Comparison of ENCODE assay signal across 8 mouse cellular contexts in the genomic region with DNA sequence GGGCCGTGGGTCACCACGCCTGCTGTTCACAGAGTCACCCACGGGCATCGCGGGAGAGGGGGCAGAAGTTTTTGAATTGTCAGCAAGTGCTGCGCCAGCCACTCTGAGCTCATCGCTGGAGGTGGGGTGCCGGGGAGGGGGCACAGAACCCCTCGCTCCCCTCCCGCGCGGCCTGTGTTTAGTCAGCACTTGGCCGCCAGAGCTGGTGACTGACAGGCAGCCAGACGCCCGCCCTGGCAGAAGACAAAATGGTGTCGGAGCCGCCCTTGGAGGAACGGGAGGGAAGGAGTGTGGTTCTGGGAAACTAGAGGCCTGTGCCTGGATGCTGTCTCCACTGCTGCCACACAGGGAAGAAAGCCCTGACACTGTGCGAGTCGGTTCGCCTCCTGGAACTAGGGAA. TPM values are rescaled to one million over a fixed set of nuclear protein-coding genes. Genes with fewer than 3 reads are reported as not detected.
DNase-seq lines count a peak whose midpoint lies in the region; ATAC-seq and TF ChIP-seq lines count a peak whose summit lies in the region.

No protein-coding gene starts in this region.

- H3K4me3 ChIP-seq in cerebellum, adult 2 months (replicated peaks; ENCODE audit: insufficient read depth, low read depth, low read length): no peak overlapping the region
- H3K4me3 ChIP-seq in hindbrain, embryonic 12.5 days: no peak overlapping the region

- H3K27ac ChIP-seq in cerebellum, adult 2 months (ENCODE audit: insufficient read depth, low read length): no peak overlapping the region
- H3K27ac ChIP-seq in hindbrain, embryonic 12.5 days: peak overlapping the region; percentile 48

- TF ChIP-seq CTCF in cerebellum, adult 2 months (IDR thresholded peaks at IDR 0.05; ENCODE audit: borderline replicate concordance, insufficient read depth, low read depth, low read length): no peak

- DNase-seq in cerebellum, adult 2 months: peak; percentile 43 to 46
- DNase-seq in cerebellum, adult 11 months: no peak
- peak; percentile 45 to 72 for DNase-seq in adrenal gland, adult (ENCODE audit: inconsistent age in 2 of 2, low spot score in 1 of 2)
- DNase-seq in frontal cortex, postnatal 36 days (ENCODE audit: low spot score in 2 of 2): peak; percentile 47 to 68
- DNase-seq in left cerebral cortex, postnatal 4 days: peak; percentile 71
- DNase-seq in right cerebral cortex, postnatal 25 days: peak; percentile 60

- peaks cover 10% of the 10 kb centered on the region; the same call in 1 of the 2 replicates for H3K36me3 ChIP-seq in hindbrain, embryonic 12.5 days

- H3K9me3 ChIP-seq in hindbrain, embryonic 12.5 days (replicated peaks): no peaks in the 10 kb centered on the region

- intact Hi-C loops in left cerebral cortex, postnatal 4 days (cut with DNase I): no loop called here

- peak overlapping the region; percentile 9; the same call in 1 of the 2 replicates for H3K4me2 ChIP-seq in hindbrain, embryonic 12.5 days (replicated peaks)

- H3K27me3 ChIP-seq in cerebellum, adult 2 months (ENCODE audit: control insufficient read depth, insufficient read depth, low read length): no peaks in the 10 kb centered on the region
- H3K27me3 ChIP-seq in hindbrain, embryonic 12.5 days: 0 out of 2 replicates have a peak, but pooled peaks cover 3% of the 10 kb centered on the region

- TF ChIP-seq POLR2A in cerebellum, adult 2 months (IDR thresholded peaks at IDR 0.05; ENCODE audit: borderline replicate concordance, insufficient read depth, low read length): no peak

- ATAC-seq in hindbrain, embryonic 12.5 days (ENCODE audit: low FRiP score): no peak
- ATAC-seq in erythroid progenitor cell, adult 5-6 weeks (replicated peaks; ENCODE audit: low FRiP score, poor library complexity, severe bottlenecking): no peak

- WGBS in cerebellum, adult 2 months: 32% methylated on average over 21 of the region's 21 CpGs
- 40% methylated on average over 21 of the region's 21 CpGs for WGBS in hindbrain, embryonic 12.5 days

- H3K9ac ChIP-seq in hindbrain, embryonic 12.5 days: peak overlapping the region; percentile 24

- H3K4me1 ChIP-seq in cerebellum, adult 2 months (ENCODE audit: control insufficient read depth, insufficient read depth, low read length): peaks cover 36% of the 10 kb centered on the region
- peaks cover 71% of the 10 kb centered on the region for H3K4me1 ChIP-seq in hindbrain, embryonic 12.5 days

RNA-seq across cellular contexts. Expression of gene Cd164l2, which starts 11.6 kb away (rescaled TPM):
- 7.4 and 10.9 TPM in 2 replicates for polyA plus RNA-seq in cerebellum, adult 2 months (2012; rRNA removed)
- polyA plus RNA-seq in hindbrain, embryonic 12.5 days (2016; fragmentation: Nextera tagmentation; extraction: Ambion mirVana): 2.0 and 2.3 TPM in 2 replicates
- total RNA-seq in left cerebral cortex, postnatal 4 days (2021): 1 to 10 TPM in 1 of 2 experiments, under 1 TPM in 1; 0.72 to 1.8 TPM
- total RNA-seq in erythroid progenitor cell, adult 5-6 weeks (2015; ENCODE audit: low replicate concordance): not detected in 2 replicates
- total RNA-seq in erythroid progenitor cell, adult 5-6 weeks (2017; ENCODE audit: low replicate concordance): not detected in 2 replicates

RNA-seq across cellular contexts. Expression of gene Gpr3, which starts 12.0 kb away (rescaled TPM):
- 10.1 and 10.9 TPM in 2 replicates for polyA plus RNA-seq in cerebellum, adult 2 months (2012; rRNA removed)
- 0.08 and 0.35 TPM in 2 replicates for polyA plus RNA-seq in hindbrain, embryonic 12.5 days (2016; fragmentation: Nextera tagmentation; extraction: Ambion mirVana)
- total RNA-seq in left cerebral cortex, postnatal 4 days (2021): 1 to 10 TPM; 2.0 to 2.1 TPM
- not detected in 2 replicates for total RNA-seq in erythroid progenitor cell, adult 5-6 weeks (2015; ENCODE audit: low replicate concordance)
- total RNA-seq in erythroid progenitor cell, adult 5-6 weeks (2017; ENCODE audit: low replicate concordance): not detected in 2 replicates

RNA-seq across cellular contexts. Expression of gene Map3k6, which starts 40.3 kb away (rescaled TPM):
- 4.0 and 4.7 TPM in 2 replicates for polyA plus RNA-seq in cerebellum, adult 2 months (2012; rRNA removed)
- 1.9 and 2.3 TPM in 2 replicates for polyA plus RNA-seq in hindbrain, embryonic 12.5 days (2016; fragmentation: Nextera tagmentation; extraction: Ambion mirVana)
- total RNA-seq in left cerebral cortex, postnatal 4 days (2021): 1 to 10 TPM; 3.0 to 3.3 TPM
- 4.2 TPM in 1 of 2 replicates, not detected in the other for total RNA-seq in erythroid progenitor cell, adult 5-6 weeks (2015; ENCODE audit: low replicate concordance)
- 8.1 TPM in 1 of 2 replicates, not detected in the other for total RNA-seq in erythroid progenitor cell, adult 5-6 weeks (2017; ENCODE audit: low replicate concordance)
